Mouse (Mus musculus): ENCODE measurements around the gene Slc44a5.

The Slc44a5 gene

GRCm38 (mm10) chr3:154165882-154166281, 192.6 kb downstream of the Slc44a5 start:
- DNase-seq (ENCODE audit: low spot score in 2 of 2) = no peak

GRCm38 (mm10) chr3:154171881-154172592, 198.8 kb downstream of the Slc44a5 start:
- DNase-seq (ENCODE audit: low spot score in 2 of 2) = no peak

GRCm38 (mm10) chr3:154172593-154172965, 199.3 kb downstream of the Slc44a5 start:
- DNase-seq (ENCODE audit: low spot score in 2 of 2) = no peak

- no peak for DNase-seq (ENCODE audit: low spot score in 2 of 2)
Observed at GRCm38 (mm10) chr3:154173556-154173955, 200.3 kb downstream of the Slc44a5 start.

- DNase-seq (ENCODE audit: low spot score in 2 of 2) = no peak
Observed at GRCm38 (mm10) chr3:154174031-154174430, 200.8 kb downstream of the Slc44a5 start.

- no peak for DNase-seq (ENCODE audit: low spot score in 2 of 2)
Observed at GRCm38 (mm10) chr3:154174766-154175165, 201.5 kb downstream of the Slc44a5 start.

- DNase-seq (ENCODE audit: low spot score in 2 of 2) = no peak
Observed at GRCm38 (mm10) chr3:154177665-154178305, 204.5 kb downstream of the Slc44a5 start.

GRCm38 (mm10) chr3:154179423-154179920, 206.2 kb downstream of the Slc44a5 start:
- DNase-seq (ENCODE audit: low spot score in 2 of 2) = no peak

GRCm38 (mm10) chr3:154182987-154183386, 209.8 kb downstream of the Slc44a5 start:
- DNase-seq (ENCODE audit: low spot score in 2 of 2) = no peak

GRCm38 (mm10) chr3:154183957-154184356, 210.7 kb downstream of the Slc44a5 start:
- DNase-seq (ENCODE audit: low spot score in 2 of 2) = no peak

- DNase-seq (ENCODE audit: low spot score in 2 of 2) = no peak
Observed at GRCm38 (mm10) chr3:154188668-154189067, 215.4 kb downstream of the Slc44a5 start.

GRCm38 (mm10) chr3:154192328-154193030, 219.2 kb downstream of the Slc44a5 start:
- no peak for DNase-seq (ENCODE audit: low spot score in 2 of 2)

- DNase-seq (ENCODE audit: low spot score in 2 of 2) = no peak
Observed at GRCm38 (mm10) chr3:154193189-154193840, 220.1 kb downstream of the Slc44a5 start.

GRCm38 (mm10) chr3:154200422-154200828, 227.2 kb downstream of the Slc44a5 start:
- DNase-seq (ENCODE audit: low spot score in 2 of 2) = no peak

GRCm38 (mm10) chr3:154201796-154202195, 228.6 kb downstream of the Slc44a5 start:
- no peak for DNase-seq (ENCODE audit: low spot score in 2 of 2)

GRCm38 (mm10) chr3:154202383-154202782, 229.1 kb downstream of the Slc44a5 start:
- DNase-seq (ENCODE audit: low spot score in 2 of 2) = no peak

GRCm38 (mm10) chr3:154208479-154208878, 235.2 kb downstream of the Slc44a5 start:
- no peak for DNase-seq (ENCODE audit: low spot score in 2 of 2)

- DNase-seq (ENCODE audit: low spot score in 2 of 2) = no peak
Observed at GRCm38 (mm10) chr3:154209201-154209754, 236.0 kb downstream of the Slc44a5 start.

GRCm38 (mm10) chr3:154209776-154210430, 236.7 kb downstream of the Slc44a5 start:
- DNase-seq (ENCODE audit: low spot score in 2 of 2) = no peak

- DNase-seq (ENCODE audit: low spot score in 2 of 2) = no peak
Observed at GRCm38 (mm10) chr3:154210431-154211055, 237.3 kb downstream of the Slc44a5 start.

- no peak for DNase-seq (ENCODE audit: low spot score in 2 of 2)
Observed at GRCm38 (mm10) chr3:154212551-154212950, 239.3 kb downstream of the Slc44a5 start.
